Mouse (Mus musculus) MEL (cell line): ENCODE measurements around the gene Tbc1d30. TPM values are rescaled to one million over a fixed set of nuclear protein-coding genes. Genes with fewer than 3 reads are reported as not detected.

Source experiments
- DNase-seq: peaks from one replicate; pipeline ENCODE4 v3.0.0; 2011; ENCODE audit warnings: low read depth, low spot score
- H3K27ac ChIP-seq: 2 replicates; pipeline ENCODE4 v1.5.1; 2012; ENCODE audit warnings: low read depth, mild to moderate bottlenecking, control low read depth, low read length, moderate library complexity; ENCODE audit not compliant: control insufficient read depth
- H3K27me3 ChIP-seq, 2 experiments: fragments of 150-350 bp in 1 of 2; sonication (generic) in 1 of 2; 2 replicates each; pipeline ENCODE4 v1.6.1; 2012; ENCODE audit warnings: low read length in 2 of 2, mild to moderate bottlenecking in 2 of 2, improper control_type of control experiment in 1 of 2, moderate library complexity in 1 of 2; ENCODE audit not compliant: insufficient read depth in 2 of 2, control insufficient read depth in 1 of 2
- H3K36me3 ChIP-seq, 2 experiments: 2 replicates each; pipeline ENCODE4 v1.6.1; 2012 to 2014; ENCODE audit warnings: low read length in 2 of 2, improper control_type of control experiment in 1 of 2, inconsistent platforms in 1 of 2, mild to moderate bottlenecking in 1 of 2; ENCODE audit not compliant: insufficient read depth in 2 of 2, control insufficient read depth in 1 of 2
- H3K4me1 ChIP-seq, 2 experiments: fragments of 150-350 bp in 1 of 2; sonication (generic) in 1 of 2; 2 replicates each; pipeline ENCODE4 v1.6.1; 2012; ENCODE audit warnings: low read length in 2 of 2, improper control_type of control experiment in 1 of 2, mild to moderate bottlenecking in 1 of 2; ENCODE audit not compliant: insufficient read depth in 2 of 2, control insufficient read depth in 1 of 2
- H3K4me3 ChIP-seq, 2 experiments: fragments of 150-350 bp in 1 of 2; sonication (generic) in 1 of 2; 2 replicates each; pipeline ENCODE4 v1.5.1; 2012; ENCODE audit warnings: low read depth in 2 of 2, low read length in 2 of 2, mild to moderate bottlenecking in 2 of 2, moderate library complexity in 2 of 2, control low read depth in 1 of 2, improper control_type of control experiment in 1 of 2; ENCODE audit not compliant: control insufficient read depth in 1 of 2, insufficient read depth in 1 of 2
- H3K79me2 ChIP-seq: 2 replicates; pipeline ENCODE4 v1.6.1; 2012; ENCODE audit warnings: mild to moderate bottlenecking, low read length, moderate library complexity; ENCODE audit not compliant: control insufficient read depth, poor library complexity, insufficient read depth
- H3K9ac ChIP-seq: 2 replicates; pipeline ENCODE4 v1.6.1; 2012; ENCODE audit warnings: low read depth, mild to moderate bottlenecking, control low read depth, low read length, moderate library complexity; ENCODE audit not compliant: control insufficient read depth, poor library complexity, severe bottlenecking
- H3K9me3 ChIP-seq: fragments of 150-350 bp; sonication (generic); replicated peaks from 2 replicates; pipeline ENCODE4 v1.6.1; 2012; ENCODE audit warnings: mild to moderate bottlenecking, low read length, improper control_type of control experiment, moderate library complexity; ENCODE audit not compliant: insufficient read depth
- BHLHE40 ChIP-seq: IDR thresholded peaks from 2 replicates; pipeline ENCODE4 v1.6.1; 2012; ENCODE audit warnings: low read depth, mild to moderate bottlenecking, inconsistent platforms, low read length, improper control_type of control experiment, borderline replicate concordance
- CHD2 ChIP-seq: IDR thresholded peaks from 2 replicates; pipeline ENCODE4 v1.6.1; 2011; ENCODE audit warnings: low read length, improper control_type of control experiment
- CTCF ChIP-seq, 3 experiments: IDR thresholded peaks in 2 of 3; conservative IDR thresholded peaks in 1 of 3; 2 replicates each; pipeline ENCODE4 v1.5.1; 2011 to 2012; ENCODE audit warnings: low read length in 3 of 3, low read depth in 2 of 3, mild to moderate bottlenecking in 2 of 3, improper control_type of control experiment in 1 of 3, inconsistent platforms in 1 of 3, mixed read lengths in 1 of 3, moderate library complexity in 1 of 3; ENCODE audit not compliant: control insufficient read depth in 1 of 3, insufficient read depth in 1 of 3, poor library complexity in 1 of 3, severe bottlenecking in 1 of 3
- E2F4 ChIP-seq: IDR thresholded peaks from 2 replicates; pipeline ENCODE4 v1.6.1; 2011; ENCODE audit warnings: low read depth, low read length, improper control_type of control experiment, borderline replicate concordance
- EP300 ChIP-seq, 2 experiments: IDR thresholded peaks; 2 replicates each; pipeline ENCODE4 v1.6.1; 2011; ENCODE audit warnings: improper control_type of control experiment in 2 of 2, low read length in 2 of 2, low read depth in 1 of 2, mild to moderate bottlenecking in 1 of 2
- GABPA ChIP-seq: IDR thresholded peaks from 2 replicates; pipeline ENCODE4 v1.6.1; 2012; ENCODE audit warnings: low read depth, mild to moderate bottlenecking, inconsistent platforms, low read length, improper control_type of control experiment, moderate library complexity
- GATA1 ChIP-seq: IDR thresholded peaks from 2 replicates; pipeline ENCODE4 v1.6.1; 2011; ENCODE audit warnings: low read depth, low read length, improper control_type of control experiment
- MAFK ChIP-seq: IDR thresholded peaks from 2 replicates; pipeline ENCODE4 v1.6.1; 2011; ENCODE audit warnings: low read depth, mild to moderate bottlenecking, low read length, improper control_type of control experiment, borderline replicate concordance
- MAX ChIP-seq: IDR thresholded peaks from 2 replicates; pipeline ENCODE4 v1.6.1; 2011; ENCODE audit warnings: low read length, improper control_type of control experiment
- NELFE ChIP-seq: IDR thresholded peaks from 2 replicates; pipeline ENCODE4 v1.6.1; 2011; ENCODE audit warnings: low read depth, low read length, improper control_type of control experiment
- RCOR1 ChIP-seq: IDR thresholded peaks from 2 replicates; pipeline ENCODE4 v1.6.1; 2012; ENCODE audit warnings: low read depth, mild to moderate bottlenecking, inconsistent platforms, low read length, improper control_type of control experiment
- TAL1 ChIP-seq: IDR thresholded peaks from 2 replicates; pipeline ENCODE4 v1.6.1; 2012; ENCODE audit warnings: mild to moderate bottlenecking, inconsistent platforms, low read length, moderate library complexity, mixed read lengths
- TCF12 ChIP-seq: IDR thresholded peaks from 2 replicates; pipeline ENCODE4 v1.6.1; 2014; ENCODE audit warnings: low read depth, mild to moderate bottlenecking, inconsistent platforms, low read length, improper control_type of control experiment, moderate library complexity
- USF1 ChIP-seq: IDR thresholded peaks from 2 replicates; pipeline ENCODE4 v1.6.1; 2014; ENCODE audit warnings: low read depth, mild to moderate bottlenecking, inconsistent platforms, low read length, improper control_type of control experiment, moderate library complexity
- ZKSCAN1 ChIP-seq: IDR thresholded peaks from 2 replicates; pipeline ENCODE4 v1.6.1; 2012; ENCODE audit warnings: low read depth, mild to moderate bottlenecking, inconsistent platforms, low read length, improper control_type of control experiment, moderate library complexity
- polyA plus RNA-seq, 2 experiments: library from polyadenylated mRNA; stranded (reverse) in 1 of 2; unstranded in 1 of 2; fragments of >175 nt in 1 of 2; fragments of >200 nt in 1 of 2; gene quantifications; 2 replicates each; pipeline versions ENCODE4 v1.2.1 to v1.2.4; 2012; ENCODE audit warnings: low replicate concordance in 2 of 2, low read depth in 1 of 2; ENCODE audit not compliant: insufficient read length in 2 of 2, insufficient read depth in 1 of 2, missing spikeins in 1 of 2
- total RNA-seq: library from RNA; depleted of rRNA; stranded (reverse); fragments of 300-350 nt; gene quantifications from 2 replicates; pipeline ENCODE4 v1.2.3, GENCODE M21; 2012

The Tbc1d30 gene
- total and polyA plus RNA-seq, 3 experiments = 0.35 to 2.1 TPM; not detected in 1

GRCm38 (mm10) chr10:121391901-121392300 lies 40.8 kb upstream of the Tbc1d30 start:
- Histone ChIP-seq H3K36me3 (no peaks in the 10 kb centered on the region; a peak in 1 of 4 replicates), H3K27me3 (no peaks in the 10 kb centered on the region), H3K9ac (no peak overlapping the region), H3K27ac (no peak overlapping the region), H3K4me3 (no peak overlapping the region), H3K79me2 (no peaks in the 10 kb centered on the region), H3K9me3 (no peaks in the 10 kb centered on the region), H3K4me1 (no peaks in the 10 kb centered on the region)
- no peak for DNase-seq
- no peak for TF ChIP-seq E2F4

DNA sequence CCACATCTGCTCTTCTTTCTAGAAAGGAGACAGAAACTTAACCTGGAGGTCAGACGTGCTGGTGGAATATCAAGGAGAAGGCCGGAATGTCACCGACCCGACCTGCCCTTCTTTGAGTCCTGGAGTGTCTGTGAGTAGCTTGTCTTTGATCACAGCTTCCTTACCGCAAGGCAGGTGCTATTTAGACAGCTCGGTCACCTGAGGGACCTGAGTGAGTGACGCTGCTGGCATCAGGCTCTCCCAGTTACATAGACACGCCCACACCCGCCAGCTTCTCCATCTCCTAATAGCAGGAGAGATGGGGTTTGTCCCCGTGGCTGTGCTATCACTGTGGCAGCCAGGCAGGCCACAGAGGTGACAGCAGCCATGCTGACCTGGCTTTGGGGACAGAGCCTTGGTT lies 39.5 kb upstream of the Tbc1d30 start:
- Histone ChIP-seq H3K9me3 (no peaks in the 10 kb centered on the region), H3K27ac (no peak overlapping the region), H3K4me1 (no peaks in the 10 kb centered on the region), H3K9ac (no peak overlapping the region), H3K36me3 (no peaks in the 10 kb centered on the region; a peak in 1 of 4 replicates), H3K79me2 (no peaks in the 10 kb centered on the region), H3K4me3 (no peak overlapping the region), H3K27me3 (no peaks in the 10 kb centered on the region)
- DNase-seq = no peak
- TF ChIP-seq NELFE (no peak), BHLHE40 (no peak), MAX (no peak), GATA1 (no peak), CTCF (IDR thresholded peaks at IDR 0.05 in 2 of 3, conservative IDR thresholded peaks at IDR 0.05 in 1 of 3; ENCODE audit: control insufficient read depth in 1 of 3, insufficient read depth in 1 of 3, low read depth in 2 of 3, low read length in 3 of 3, poor library complexity in 1 of 3, severe bottlenecking in 1 of 3) (no peak), USF1 (no peak), EP300 (IDR thresholded peaks at IDR 0.05; ENCODE audit: low read depth in 1 of 2, low read length in 2 of 2) (no peak), ZKSCAN1 (no peak), CHD2 (no peak), MAFK (no peak), E2F4 (no peak), GABPA (no peak), TAL1 (no peak), TCF12 (no peak)

- TF ChIP-seq RCOR1 = no peak
- TF ChIP-seq, all 39 proteins: peak for 0
- Histone ChIP-seq H3K4me1 (no peaks in the 10 kb centered on the region), H3K36me3 (peaks cover 0 to 1% of the 10 kb centered on the region in 2 experiments; a peak in 1 of 4 replicates), H3K4me3 (no peak overlapping the region), H3K9me3 (no peaks in the 10 kb centered on the region), H3K27me3 (no peaks in the 10 kb centered on the region), H3K9ac (no peak overlapping the region), H3K79me2 (no peaks in the 10 kb centered on the region), H3K27ac (no peak overlapping the region)
- DNase-seq = no peak
Observed at GRCm38 (mm10) chr10:121386347-121386746, 35.3 kb upstream of the Tbc1d30 start.
